Mouse (Mus musculus): ENCODE measurements around the gene Tns1.

DNA sequence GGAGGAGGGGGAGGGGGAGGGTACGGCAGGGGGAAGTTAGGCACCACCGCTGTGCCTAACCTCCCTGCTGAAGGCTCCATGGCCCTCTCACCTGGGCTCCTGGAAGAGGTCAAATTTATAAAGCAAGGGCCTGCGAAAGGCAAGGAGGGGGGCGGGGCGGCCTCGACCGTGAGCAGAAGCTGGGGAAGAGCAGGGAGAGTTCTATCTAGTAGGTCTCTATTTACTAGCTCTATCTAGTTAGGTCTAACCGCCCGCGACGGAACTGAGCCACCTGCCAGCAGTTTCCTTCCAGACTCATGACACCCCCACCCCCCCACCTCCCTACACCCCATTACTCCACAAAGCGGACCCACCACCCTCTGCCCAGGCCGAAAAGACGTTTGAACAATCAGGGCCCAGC, 56.4 kb downstream of the Tns1 start:
- TF ChIP-seq CTCF (IDR thresholded peaks at IDR 0.05; ENCODE audit: insufficient read depth, low read depth, low read length) (no peak), POLR2A (IDR thresholded peaks at IDR 0.05; ENCODE audit: insufficient read depth, low read depth, low read length) (no peak)
